Mouse (Mus musculus) kidney, embryonic 16.5 days (tissue): ENCODE results near the gene C2cd5. TPM values are rescaled to one million over a fixed set of nuclear protein-coding genes. Genes with fewer than 3 reads are reported as not detected.

Source experiments
- ATAC-seq: fragments of 200-750 bp; cut with Nextera tagmentation; 2 replicates; pipeline ENCODE4 v1.8.0; 2017; ENCODE audit warnings: moderate TSS enrichment; ENCODE audit not compliant: low FRiP score, low TSS enrichment
- H3K27ac ChIP-seq: fragments of 300-500 bp; sonication (generic); 2 replicates; pipeline ENCODE4 v1.5.1; 2014; ENCODE audit warnings: low read length
- H3K27me3 ChIP-seq: fragments of 300-500 bp; sonication (generic); 2 replicates; pipeline ENCODE4 v1.6.1; 2014; ENCODE audit warnings: low read length, control low read depth, mixed read lengths; ENCODE audit not compliant: insufficient read depth
- H3K36me3 ChIP-seq: fragments of 300-500 bp; sonication (generic); 2 replicates; pipeline ENCODE4 v1.6.1; 2014; ENCODE audit warnings: low read length, control low read depth, mixed read lengths; ENCODE audit not compliant: insufficient read depth
- H3K4me1 ChIP-seq: fragments of 300-500 bp; sonication (generic); 2 replicates; pipeline ENCODE4 v1.6.1; 2014; ENCODE audit warnings: low read length, control low read depth, mixed read lengths; ENCODE audit not compliant: insufficient read depth
- H3K4me2 ChIP-seq: fragments of 300-500 bp; sonication (generic); replicated peaks from 2 replicates; pipeline ENCODE4 v1.6.1; 2014; ENCODE audit warnings: low read depth, low read length
- H3K4me3 ChIP-seq: fragments of 300-500 bp; sonication (generic); 2 replicates; pipeline ENCODE4 v1.5.1; 2014; ENCODE audit warnings: mild to moderate bottlenecking, low read length
- H3K9ac ChIP-seq: fragments of 300-500 bp; sonication (generic); replicated peaks from 2 replicates; pipeline ENCODE4 v1.6.1; 2014; ENCODE audit warnings: low read length
- H3K9me3 ChIP-seq: fragments of 300-500 bp; sonication (generic); 2 replicates; pipeline ENCODE4 v1.6.1; 2016; ENCODE audit warnings: low read length, control low read depth
- WGBS: fragments of 180-500 bp; shearing (Covaris S2); extraction: QIAGEN DNeasy Blood & Tissue Kit; methylation state at CpG from one replicate; pipeline ENCODE4 v1.1.7; 2014; 5-methylcytosine and 5-hydroxymethylcytosine counted together
- polyA plus RNA-seq: library from polyadenylated mRNA; unstranded; fragments of >200 nt; fragmentation: Nextera tagmentation; extraction: Ambion mirVana; gene quantifications from 2 replicates; pipeline ENCODE4 v1.2.1, GENCODE M21; 2015

The C2cd5 gene
- polyA plus RNA-seq, 1 experiment from 2014 or later: 35.3 TPM

DNA sequence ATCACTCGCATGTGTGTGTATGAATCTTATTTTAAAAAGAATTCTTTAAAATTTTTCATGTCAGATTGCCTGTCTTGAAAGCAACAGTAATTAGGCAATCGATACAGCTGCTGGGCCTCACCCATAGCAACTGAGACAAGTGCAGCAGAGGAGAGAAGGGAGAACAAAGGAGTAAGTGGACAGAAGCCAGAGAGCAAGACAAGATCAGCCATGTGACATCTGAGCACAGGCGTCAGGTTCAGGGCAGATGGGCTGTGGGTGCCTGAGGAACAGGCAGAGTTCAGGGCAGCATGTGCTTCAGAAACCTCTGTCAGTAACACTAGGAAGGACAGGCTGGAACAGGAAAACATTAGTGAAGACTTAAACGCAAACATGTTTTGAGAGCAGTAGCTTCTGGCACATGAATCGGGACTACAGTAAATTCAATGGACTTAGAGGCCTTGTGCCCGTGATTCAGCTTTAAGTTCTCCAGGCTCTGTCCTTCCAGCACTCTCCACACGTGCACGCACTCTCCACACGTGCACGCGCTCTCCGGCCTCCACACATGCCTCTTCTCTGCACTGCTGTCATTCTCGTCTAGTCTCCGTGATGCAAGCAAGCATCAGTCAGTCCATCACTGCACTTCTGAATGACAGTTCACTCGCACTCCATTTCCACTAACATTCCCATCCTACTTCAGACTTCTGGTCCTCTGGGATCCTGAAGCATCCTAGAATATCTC lies 52.2 kb downstream of the C2cd5 start:
- Histone ChIP-seq H3K4me3 (no peak overlapping the region), H3K36me3 (peaks cover 12% of the 10 kb centered on the region; the same call in 1 of the 2 replicates), H3K27ac (no peak overlapping the region), H3K27me3 (no peaks in the 10 kb centered on the region), H3K9ac (no peak overlapping the region), H3K4me2 (no peak overlapping the region), H3K4me1 (no peaks in the 10 kb centered on the region), H3K9me3 (no peaks in the 10 kb centered on the region)
- WGBS: 85% methylated on average over 15 of the region's 15 CpGs
- no peak for ATAC-seq

DNA sequence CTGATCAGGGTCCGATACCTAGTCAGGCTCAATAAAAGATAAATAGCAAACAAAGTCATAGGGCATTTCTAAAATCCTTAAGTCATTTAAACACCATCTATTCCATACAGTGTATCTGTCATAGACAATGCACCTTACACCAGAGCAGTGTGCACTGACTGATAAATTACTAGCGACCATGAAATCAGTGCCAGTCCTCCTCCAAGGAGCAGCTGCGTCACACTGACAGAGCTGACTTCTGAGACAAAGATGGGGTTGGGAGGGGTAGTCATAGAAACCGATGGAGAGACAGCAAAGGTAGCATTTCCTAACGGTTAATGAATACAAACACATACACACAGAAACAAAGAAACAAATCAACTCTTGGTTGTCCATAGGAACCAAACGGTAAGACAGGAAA lies 58.4 kb downstream of the C2cd5 start:
- Histone ChIP-seq H3K36me3 (peaks cover 23% of the 10 kb centered on the region; the same call in 1 of the 2 replicates), H3K9me3 (no peaks in the 10 kb centered on the region), H3K4me1 (no peaks in the 10 kb centered on the region), H3K4me2 (no peak overlapping the region), H3K9ac (no peak overlapping the region), H3K27ac (no peak overlapping the region), H3K27me3 (no peaks in the 10 kb centered on the region), H3K4me3 (no peak overlapping the region)
- 81% methylated on average over 6 of the region's 6 CpGs for WGBS
- no peak for ATAC-seq

DNA sequence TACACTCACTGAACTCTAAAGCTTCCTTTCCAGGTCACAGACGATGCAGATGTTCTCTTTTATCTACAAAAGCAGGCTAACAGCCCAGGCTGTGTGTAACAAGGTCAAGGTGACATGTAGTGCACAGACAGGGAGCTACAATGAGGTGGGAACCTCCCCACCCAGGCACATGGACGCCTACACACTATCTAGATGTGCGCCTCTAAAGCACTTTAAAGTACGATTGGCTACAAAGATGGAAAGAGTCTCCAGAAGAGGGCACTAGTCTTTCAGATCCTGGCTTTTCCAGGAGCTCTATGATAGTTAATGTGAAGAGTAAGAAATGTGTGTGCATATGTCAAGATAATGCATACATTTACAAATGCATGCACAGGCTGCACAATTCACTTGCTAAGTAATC lies 64.7 kb downstream of the C2cd5 start:
- Histone ChIP-seq H3K36me3 (peaks cover 56% of the 10 kb centered on the region), H3K4me2 (no peak overlapping the region), H3K27ac (no peak overlapping the region), H3K4me3 (no peak overlapping the region), H3K9ac (no peak overlapping the region), H3K9me3 (no peaks in the 10 kb centered on the region), H3K4me1 (no peaks in the 10 kb centered on the region), H3K27me3 (no peaks in the 10 kb centered on the region)
- 54% methylated on average over 4 of the region's 4 CpGs for WGBS
- no peak for ATAC-seq

DNA sequence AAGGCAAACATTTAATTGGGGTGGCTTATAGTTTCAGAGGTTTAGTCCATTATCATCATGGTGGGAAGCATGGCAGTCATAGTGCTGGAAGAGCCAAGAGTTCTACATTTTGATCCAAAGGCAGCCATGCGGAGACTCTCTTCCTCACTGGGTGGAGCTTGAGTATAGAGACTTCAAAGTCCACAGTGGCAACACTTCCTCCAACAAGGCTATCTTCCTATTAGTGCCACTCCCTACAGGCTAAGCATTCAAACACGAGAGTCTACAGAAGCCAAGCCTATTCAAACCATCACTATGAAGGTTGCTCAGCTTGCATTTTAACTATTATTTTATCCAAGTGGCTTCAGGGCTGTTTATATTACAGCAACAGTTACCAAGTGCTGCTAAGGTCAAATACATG lies 65.4 kb downstream of the C2cd5 start:
- Histone ChIP-seq H3K27ac (no peak overlapping the region), H3K4me3 (no peak overlapping the region), H3K4me1 (no peaks in the 10 kb centered on the region), H3K9me3 (no peaks in the 10 kb centered on the region), H3K4me2 (no peak overlapping the region), H3K36me3 (peaks cover 62% of the 10 kb centered on the region), H3K27me3 (no peaks in the 10 kb centered on the region), H3K9ac (no peak overlapping the region)
- no peak for ATAC-seq
- 89% methylated on average over 2 of the region's 2 CpGs for WGBS

DNA sequence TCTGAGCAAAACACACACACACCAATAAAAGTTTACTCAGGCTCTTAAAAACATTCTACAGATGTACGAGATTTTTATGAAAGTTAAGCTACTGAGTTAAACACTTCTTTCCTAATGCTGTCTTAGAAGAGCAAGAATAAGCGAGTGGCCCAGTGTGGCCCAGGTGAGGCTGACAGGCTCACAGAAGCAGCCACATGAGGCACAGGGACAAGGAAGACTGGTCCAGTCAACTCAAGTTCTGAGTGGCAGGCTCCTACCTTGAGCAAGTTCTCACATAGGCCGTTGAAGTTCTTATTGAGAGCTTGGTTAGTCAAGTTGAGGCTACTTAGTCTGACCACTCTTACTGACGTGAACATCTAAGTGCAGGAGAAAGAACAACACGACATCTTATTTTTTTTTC lies 69.4 kb downstream of the C2cd5 start:
- Histone ChIP-seq H3K4me3 (no peak overlapping the region), H3K9me3 (no peaks in the 10 kb centered on the region), H3K36me3 (peaks cover 46% of the 10 kb centered on the region), H3K9ac (no peak overlapping the region), H3K4me1 (no peaks in the 10 kb centered on the region), H3K27ac (no peak overlapping the region), H3K27me3 (no peaks in the 10 kb centered on the region), H3K4me2 (no peak overlapping the region)
- ATAC-seq: no peak
- 90% methylated on average over 5 of the region's 5 CpGs for WGBS

DNA sequence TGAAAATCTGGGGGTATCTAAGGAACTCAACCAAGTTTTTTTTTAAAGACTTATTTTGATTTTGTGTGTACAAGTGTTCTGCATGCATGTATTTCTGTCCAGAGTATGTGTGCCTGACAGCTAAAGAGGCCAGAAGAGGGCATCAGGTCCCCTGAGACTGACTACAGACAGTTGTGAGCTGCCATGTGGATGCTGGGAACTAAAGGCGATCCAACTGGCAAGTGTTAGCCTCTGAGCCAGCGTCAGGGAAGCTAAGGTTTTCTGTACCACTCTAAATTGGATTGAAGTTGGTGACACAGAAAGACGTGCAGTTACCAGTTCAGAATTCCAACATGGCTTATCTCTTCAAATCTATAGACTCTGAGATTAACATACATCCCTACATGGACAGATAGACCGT lies 72.0 kb downstream of the C2cd5 start:
- Histone ChIP-seq H3K36me3 (peaks cover 34% of the 10 kb centered on the region), H3K27ac (no peak overlapping the region; the same call in 1 of the 2 replicates)
- ATAC-seq: no peak

DNA sequence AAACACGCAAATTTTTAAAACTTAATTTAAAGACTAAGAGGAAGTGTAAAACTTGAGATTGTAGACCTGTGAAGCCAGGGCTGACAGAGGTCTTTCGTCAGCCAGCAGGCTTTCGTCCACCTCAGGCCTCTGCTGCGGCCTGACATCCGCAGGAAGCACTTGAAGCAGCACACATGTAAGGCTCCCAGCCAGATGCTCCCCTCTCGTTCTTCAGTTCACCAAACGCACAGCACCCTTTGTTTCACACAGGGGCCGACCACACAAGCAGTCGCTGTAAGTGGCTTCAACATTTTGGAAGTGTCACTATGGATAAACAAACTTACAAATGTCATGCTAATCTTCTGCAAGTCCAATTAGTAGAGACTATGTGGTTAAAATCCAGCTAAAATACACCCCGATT lies 72.5 kb downstream of the C2cd5 start:
- no peaks in the 10 kb centered on the region for H3K9me3 ChIP-seq
- 58% methylated on average over 10 of the region's 10 CpGs for WGBS
- ATAC-seq: no peak
- H3K4me1 ChIP-seq: no peaks in the 10 kb centered on the region
- H3K9ac ChIP-seq: no peak overlapping the region
- H3K36me3 ChIP-seq: peaks cover 31% of the 10 kb centered on the region; the same call in 1 of the 2 replicates
- H3K27me3 ChIP-seq: no peaks in the 10 kb centered on the region
- no peak overlapping the region for H3K4me2 ChIP-seq
- no peak overlapping the region for H3K27ac ChIP-seq
- H3K4me3 ChIP-seq: no peak overlapping the region

More for the DNA sequence above, 72.0 kb downstream of the C2cd5 start:
- WGBS: 88% methylated on average over 4 of the region's 4 CpGs
- no peaks in the 10 kb centered on the region for H3K9me3 ChIP-seq
- no peaks in the 10 kb centered on the region for H3K4me1 ChIP-seq
- H3K4me3 ChIP-seq: no peak overlapping the region
- no peak overlapping the region for H3K4me2 ChIP-seq
- no peaks in the 10 kb centered on the region for H3K27me3 ChIP-seq
- H3K9ac ChIP-seq: no peak overlapping the region

DNA sequence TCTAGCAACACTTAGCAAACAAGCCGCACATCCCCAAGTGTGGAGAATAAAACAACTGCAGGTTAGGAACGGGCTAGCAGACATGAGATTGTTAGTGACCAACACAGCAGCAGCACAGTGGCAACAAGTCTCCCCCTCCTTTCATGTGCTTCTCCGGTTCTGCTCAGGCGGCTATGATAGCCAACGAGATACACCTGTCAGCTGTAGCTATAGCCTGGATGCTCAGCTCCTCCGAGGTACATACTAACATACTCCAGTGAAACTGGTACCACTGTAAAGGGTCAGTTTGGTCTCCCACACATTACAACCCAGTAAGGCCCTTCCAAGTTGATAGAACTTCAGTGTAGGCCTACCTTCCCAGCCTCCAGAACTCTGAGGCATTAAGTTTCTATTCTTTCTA lies 76.2 kb downstream of the C2cd5 start:
- H3K4me1 ChIP-seq: no peaks in the 10 kb centered on the region
- no peak for ATAC-seq
- WGBS: 52% methylated on average over 6 of the region's 6 CpGs
- peaks cover 16% of the 10 kb centered on the region; the same call in 1 of the 2 replicates for H3K36me3 ChIP-seq
- H3K27ac ChIP-seq: no peak overlapping the region
- no peaks in the 10 kb centered on the region for H3K27me3 ChIP-seq
- H3K9ac ChIP-seq: no peak overlapping the region
- H3K4me2 ChIP-seq: no peak overlapping the region
- no peak overlapping the region for H3K4me3 ChIP-seq
- H3K9me3 ChIP-seq: no peaks in the 10 kb centered on the region

DNA sequence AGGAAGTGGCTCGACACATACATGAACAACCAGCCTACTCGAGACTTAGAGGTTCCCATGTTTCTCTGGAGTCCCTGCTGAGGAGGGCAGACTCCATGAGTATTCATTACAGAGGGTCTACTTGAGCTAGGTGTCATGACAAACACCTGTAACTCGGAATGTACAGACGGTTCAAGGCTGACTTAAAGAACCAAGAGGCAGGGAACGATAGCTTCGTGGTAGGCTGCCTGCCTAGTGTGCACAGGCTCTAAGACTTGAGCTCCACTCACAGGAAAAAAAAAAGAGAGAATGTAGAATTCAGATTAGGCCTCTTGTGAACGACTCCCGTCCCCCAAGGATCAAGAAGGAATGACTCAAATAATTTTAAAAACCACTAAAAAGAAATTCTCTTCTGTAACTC lies 78.2 kb downstream of the C2cd5 start:
- H3K4me1 ChIP-seq: no peaks in the 10 kb centered on the region
- H3K9ac ChIP-seq: no peak overlapping the region
- H3K4me2 ChIP-seq: no peak overlapping the region
- no peaks in the 10 kb centered on the region for H3K9me3 ChIP-seq
- 85% methylated on average over 8 of the region's 8 CpGs for WGBS
- no peak for ATAC-seq
- H3K27ac ChIP-seq: no peak overlapping the region
- H3K4me3 ChIP-seq: no peak overlapping the region
- no peaks in the 10 kb centered on the region for H3K27me3 ChIP-seq
- peaks cover 17% of the 10 kb centered on the region for H3K36me3 ChIP-seq

DNA sequence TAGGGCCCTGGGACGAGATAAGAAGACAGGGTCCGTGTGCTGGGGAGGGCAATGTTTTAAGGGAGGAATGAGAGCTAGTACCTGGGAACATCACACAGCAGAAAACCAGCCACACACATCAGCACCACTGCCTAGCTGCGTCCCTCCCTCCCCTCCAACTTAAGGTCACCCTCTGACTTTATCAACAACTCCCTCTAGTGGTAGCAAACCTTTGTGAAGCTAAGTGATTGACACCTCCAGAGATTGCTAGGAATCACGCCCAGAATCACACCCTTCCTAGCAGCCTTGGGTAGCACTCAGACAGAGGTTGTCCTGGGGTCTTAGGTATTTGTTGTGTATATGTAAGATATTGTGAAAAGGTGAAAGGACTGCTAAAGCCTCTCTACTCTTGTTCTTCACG lies 79.3 kb downstream of the C2cd5 start:
- 71% methylated on average over 5 of the region's 5 CpGs for WGBS
- Histone ChIP-seq H3K9me3 (no peaks in the 10 kb centered on the region), H3K4me1 (no peaks in the 10 kb centered on the region), H3K9ac (no peak overlapping the region), H3K27me3 (no peaks in the 10 kb centered on the region), H3K4me3 (no peak overlapping the region), H3K4me2 (no peak overlapping the region), H3K36me3 (peaks cover 24% of the 10 kb centered on the region), H3K27ac (no peak overlapping the region)
- no peak for ATAC-seq
